Mouse (Mus musculus): Measurements from ENCODE around the gene Olfr591. TPM values are rescaled to one million over a fixed set of nuclear protein-coding genes. Genes with fewer than 3 reads are reported as not detected.
"Not testable (repeated sequence)": the region's sequence is repeated elsewhere in the genome, so short reads cannot be mapped to it uniquely, and the experiment has no call there.

Olfr591 gene
- total RNA-seq (2021) = not detected
- long read RNA-seq, experiment 1 = 0 reads
- long read RNA-seq, experiment 2 = 0 reads

DNA sequence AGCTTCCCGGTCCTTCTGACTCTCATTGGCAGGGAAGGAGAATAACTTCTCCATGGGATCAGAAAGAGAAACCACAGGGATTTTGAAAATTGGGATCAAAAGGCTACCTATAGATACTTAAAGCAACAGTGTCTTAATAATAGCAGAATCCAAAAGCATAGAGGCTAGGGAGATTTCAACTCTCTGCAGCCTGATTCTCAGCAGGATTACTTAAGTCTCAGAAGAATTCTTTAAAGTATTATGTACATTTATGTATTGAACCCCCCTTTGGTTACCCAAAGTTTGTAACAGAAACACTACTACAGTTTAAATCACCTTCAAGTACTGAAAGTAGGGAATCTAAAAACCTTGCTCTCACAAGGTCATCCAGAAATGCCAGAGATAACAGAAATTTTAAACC lies at the start of gene Olfr591:
Gene Olfr591 (minus strand): TSS at position 101 of the 400 bp plus-strand sequence.
- no peak for DNase-seq

DNA sequence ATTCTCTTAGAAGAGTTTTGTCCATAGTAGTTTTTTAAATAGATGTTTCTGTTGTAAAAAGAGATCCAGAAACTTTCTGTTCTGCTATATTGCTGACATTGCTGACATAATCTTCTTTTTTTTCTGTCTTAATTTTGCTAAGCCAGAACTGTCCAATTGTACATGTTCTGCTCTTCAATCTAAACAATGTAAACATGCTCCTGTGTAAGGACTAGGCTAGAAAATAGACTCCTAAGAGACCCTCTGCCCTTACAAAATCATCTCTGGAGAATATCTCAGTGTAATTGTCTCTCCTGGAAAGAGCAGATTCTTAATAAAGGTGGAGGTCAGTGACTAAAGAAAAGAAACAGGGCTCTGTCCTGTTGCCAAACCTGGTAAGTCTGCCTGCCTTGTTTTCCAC lies 38.6 kb upstream of the Olfr591 start, which contains the start of gene Olfr594:
Gene Olfr594 (plus strand): TSS at position 301 of the 400 bp plus-strand sequence.
- no peak for DNase-seq

DNA sequence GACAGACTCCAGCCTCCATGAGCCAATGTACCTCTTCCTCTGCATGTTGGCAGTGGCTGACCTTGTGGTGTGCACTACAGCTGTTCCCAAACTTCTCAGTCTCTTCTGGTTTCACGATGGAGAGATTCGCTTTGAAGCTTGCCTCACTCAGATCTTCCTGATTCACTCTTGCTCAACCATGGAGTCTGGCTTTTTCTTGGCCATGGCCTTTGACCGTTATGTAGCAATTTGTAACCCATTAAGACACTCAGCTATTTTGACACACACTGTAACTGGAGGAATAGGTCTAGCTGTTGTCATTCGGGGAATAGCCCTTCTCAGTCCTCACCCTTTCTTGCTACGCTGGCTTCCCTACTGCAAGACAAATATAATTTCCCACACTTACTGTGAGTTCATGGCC lies 33.9 kb upstream of the Olfr591 start:
- DNase-seq = not testable (repeated sequence)

DNA sequence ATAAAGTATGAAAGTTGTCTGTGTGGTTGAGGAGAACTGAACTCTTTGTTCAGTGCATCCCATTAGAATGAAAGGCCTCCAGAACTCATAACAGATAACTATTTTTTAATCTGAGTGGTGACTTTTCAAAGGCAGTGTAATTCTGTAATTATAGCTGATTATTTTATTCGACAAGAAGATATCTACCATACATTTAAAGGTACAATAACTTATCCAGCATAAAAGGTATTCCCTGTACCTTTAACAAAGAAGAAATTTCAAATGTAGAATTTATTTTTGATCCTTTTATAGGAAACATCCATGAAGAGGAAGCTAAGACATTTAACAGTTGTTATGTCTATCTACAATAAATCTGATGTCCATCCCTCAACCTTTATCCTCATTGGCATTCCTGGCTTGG lies 33.4 kb upstream of the Olfr591 start, which contains the start of gene Olfr593:
Gene Olfr593 (plus strand): TSS at position 301 of the 400 bp plus-strand sequence.
- DNase-seq = no peak

DNA sequence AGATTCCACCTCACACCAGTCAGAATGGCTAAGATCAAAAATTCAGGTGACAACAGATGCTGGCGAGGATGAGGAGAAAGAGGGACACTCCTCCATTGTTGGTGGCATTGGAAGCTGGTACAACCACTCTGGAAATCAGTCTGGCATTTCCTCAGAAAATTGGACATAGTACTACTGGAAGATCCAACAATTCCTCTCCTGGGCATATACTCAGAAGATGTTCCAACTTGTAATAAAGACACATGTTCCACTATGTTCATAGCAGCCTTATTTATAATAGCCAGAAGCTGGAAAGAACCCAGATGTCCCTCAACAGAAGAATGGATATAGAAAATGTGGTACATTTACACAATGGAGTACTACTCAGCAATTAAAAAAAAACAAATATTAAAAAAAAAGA lies 6.4 kb upstream of the Olfr591 start, which contains the start of gene Olfr592:
Gene Olfr592 (plus strand): TSS at position 301 of the 400 bp plus-strand sequence.
- not testable (repeated sequence) for DNase-seq

DNA sequence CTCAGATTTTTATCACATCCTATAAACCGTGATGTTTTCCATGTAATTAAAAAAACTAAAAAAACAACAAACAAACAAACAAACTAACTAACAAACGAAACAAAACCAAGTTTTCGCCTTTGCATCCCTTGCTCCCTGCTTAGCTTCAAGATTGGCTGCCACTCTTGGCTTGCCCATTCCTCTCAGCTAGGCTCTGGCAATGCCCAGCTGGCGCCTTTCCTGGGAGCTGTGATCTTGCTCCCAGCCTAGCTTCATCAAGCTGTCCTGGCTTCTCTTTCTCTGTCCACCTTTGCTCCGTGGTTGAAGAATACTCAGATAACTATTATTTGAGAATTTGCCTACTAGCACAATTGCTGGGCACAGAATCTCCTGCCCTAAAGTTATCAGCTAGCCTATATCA lies 8.4 kb downstream of the Olfr591 start:
- DNase-seq = no peak

DNA sequence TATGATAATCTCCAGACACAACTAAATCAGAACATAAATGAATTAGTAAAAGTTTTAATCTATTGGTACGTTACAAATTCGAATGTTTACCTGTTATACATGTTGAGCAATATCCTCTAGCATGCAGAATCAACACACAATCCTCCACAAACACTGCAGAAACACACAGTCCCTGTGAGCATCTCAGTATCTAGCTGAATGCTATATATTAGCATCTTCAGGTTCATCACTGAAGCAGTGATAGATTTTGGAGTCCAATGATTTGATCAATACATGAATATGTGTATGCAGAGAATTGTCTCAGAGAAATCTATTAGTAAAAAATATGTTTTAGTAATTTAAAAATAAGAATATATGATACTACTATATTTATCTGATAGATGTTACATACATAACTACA lies 21.9 kb downstream of the Olfr591 start, which contains the start of gene Olfr589:
Gene Olfr589 (minus strand): TSS at position 101 of the 400 bp plus-strand sequence.
- no peak for DNase-seq

DNA sequence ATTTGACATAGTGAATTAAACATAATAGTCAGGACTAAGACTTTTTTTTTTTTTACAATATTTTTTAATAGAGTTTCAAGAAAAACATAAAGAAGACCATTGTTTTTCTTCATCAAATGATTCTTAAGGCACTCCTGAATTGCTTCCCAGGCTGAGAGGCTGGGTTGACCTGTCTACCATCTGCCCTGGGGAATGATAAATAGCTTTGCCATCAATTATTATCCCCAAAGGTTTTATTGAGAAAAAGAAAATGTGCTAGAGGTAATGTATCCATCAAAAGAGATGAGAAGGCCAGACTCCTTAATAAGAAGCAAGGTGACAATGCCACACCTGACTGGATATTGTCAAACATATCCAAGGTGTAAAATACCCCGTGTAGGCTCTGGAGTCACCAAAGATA lies 37.6 kb downstream of the Olfr591 start, which contains the start of gene Olfr588-ps1:
Gene Olfr588-ps1 (plus strand): TSS at position 301 of the 400 bp plus-strand sequence.
- DNase-seq = no peak

GRCm38 (mm10) chr7:103125538-103125937 lies 52.6 kb downstream of the Olfr591 start, which contains the start of gene Olfr586:
TSS of gene Olfr586 (minus strand) at chr7:103125638.
- DNase-seq = no peak

DNA sequence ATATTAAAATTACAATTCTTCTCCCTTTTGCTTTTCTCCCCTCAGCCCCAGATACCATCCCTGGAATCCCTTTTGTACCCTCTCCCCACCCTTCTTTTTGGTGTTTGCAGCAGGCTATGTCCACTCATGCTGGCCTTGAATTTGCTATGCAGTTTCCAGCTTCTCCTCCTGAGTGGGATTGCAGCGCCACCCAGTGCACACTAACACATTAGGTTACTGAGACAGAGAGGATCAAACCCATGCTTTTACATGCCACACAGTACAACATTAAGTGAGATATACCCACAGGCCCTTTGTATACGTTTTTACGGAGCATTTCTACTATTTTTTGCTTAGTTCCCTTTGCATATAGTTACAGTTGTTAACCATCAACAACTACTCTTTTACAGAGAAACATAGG lies 58.7 kb downstream of the Olfr591 start:
- no peak for DNase-seq

Other genes starting within 250 kb of the Olfr591 start
- gene Olfr573-ps1, start 235.8 kb downstream of the Olfr591 start, total RNA-seq (2021) = not detected
- not detected for gene Olfr574, start 229.9 kb downstream of the Olfr591 start, total RNA-seq (2021)
- not detected for gene Olfr575, start 219.6 kb downstream of the Olfr591 start, total RNA-seq (2021)
- not detected for gene Olfr576, start 215.7 kb downstream of the Olfr591 start, total RNA-seq (2021)
- not detected for gene Olfr577, start 202.4 kb downstream of the Olfr591 start, total RNA-seq (2021)
- gene Olfr578, start 189.0 kb downstream of the Olfr591 start, total RNA-seq (2021) = not detected
- gene Olfr582, start 140.3 kb downstream of the Olfr591 start, total RNA-seq (2021) = not detected
- not detected for gene Olfr583, start 127.0 kb downstream of the Olfr591 start, total RNA-seq (2021)
- gene Olfr584, start 96.5 kb downstream of the Olfr591 start, total RNA-seq (2021) = not detected
- not detected for gene Olfr585, start 80.6 kb downstream of the Olfr591 start, total RNA-seq (2021)
- gene Olfr586, start 52.7 kb downstream of the Olfr591 start, total RNA-seq (2021) = not detected
- not detected for gene Olfr588-ps1, start 37.5 kb downstream of the Olfr591 start, total RNA-seq (2021)
- gene Olfr589, start 22.0 kb downstream of the Olfr591 start, total RNA-seq (2021) = not detected
- gene Olfr592, start 6.5 kb upstream of the Olfr591 start, total RNA-seq (2021) = not detected
- not detected for gene Olfr593, start 33.5 kb upstream of the Olfr591 start, total RNA-seq (2021)
- gene Olfr594, start 38.7 kb upstream of the Olfr591 start, total RNA-seq (2021) = not detected
- gene Usp17ld, start 74.2 kb upstream of the Olfr591 start, total RNA-seq (2021) = not detected
- gene Olfr596, start 127.3 kb upstream of the Olfr591 start, total RNA-seq (2021) = not detected
- gene Olfr597, start 138.0 kb upstream of the Olfr591 start, total RNA-seq (2021) = not detected
- gene Olfr598, start 145.2 kb upstream of the Olfr591 start, total RNA-seq (2021) = not detected
- gene Olfr599, start 157.6 kb upstream of the Olfr591 start, total RNA-seq (2021) = not detected
- gene Olfr600, start 171.3 kb upstream of the Olfr591 start, total RNA-seq (2021) = not detected
- gene Olfr601, start 184.3 kb upstream of the Olfr591 start, total RNA-seq (2021) = not detected
- gene Olfr603, start 207.8 kb upstream of the Olfr591 start, total RNA-seq (2021) = not detected
- gene Usp17lc, start 236.7 kb upstream of the Olfr591 start, total RNA-seq (2021) = not detected